Mouse (Mus musculus): ENCODE results near the gene Vars.

The Vars gene

GRCm38 (mm10) chr17:35012430-35012829 is 11.6 kb downstream of the Vars start:
- no peak for TF ChIP-seq NANOG (IDR thresholded peaks at IDR 0.05; ENCODE audit: borderline replicate concordance, low read length)
- no peak for TF ChIP-seq CTCF (conservative IDR thresholded peaks at IDR 0.05; ENCODE audit: low read length)
- no peak for TF ChIP-seq POU5F1 (IDR thresholded peaks at IDR 0.05; ENCODE audit: borderline replicate concordance, low read length)
- Histone ChIP-seq H3K27me3 (ENCODE audit: insufficient read depth, low read length) (no peaks in the 10 kb centered on the region), H3K9me3 (ENCODE audit: low read length) (no peaks in the 10 kb centered on the region), H3K4me1 (replicated peaks; ENCODE audit: low read depth, low read length) (peaks cover 82% of the 10 kb centered on the region), H3K4me3 (replicated peaks; ENCODE audit: low read length) (no peak overlapping the region), H3K36me3 (ENCODE audit: insufficient read depth, low read length) (peaks cover 100% of the 10 kb centered on the region)

- H3K9me3 ChIP-seq (ENCODE audit: low read length), result no peaks in the 10 kb centered on the region
- peaks cover 97% of the 10 kb centered on the region for H3K36me3 ChIP-seq (ENCODE audit: insufficient read depth, low read length)
- peaks cover 84% of the 10 kb centered on the region for H3K4me1 ChIP-seq (replicated peaks; ENCODE audit: low read depth, low read length)
- TF ChIP-seq CTCF (conservative IDR thresholded peaks at IDR 0.05; ENCODE audit: low read length) (no peak), POU5F1 (IDR thresholded peaks at IDR 0.05; ENCODE audit: borderline replicate concordance, low read length) (no peak), NANOG (IDR thresholded peaks at IDR 0.05; ENCODE audit: borderline replicate concordance, low read length) (no peak)
- no peak overlapping the region for H3K4me3 ChIP-seq (replicated peaks; ENCODE audit: low read length)
- no peaks in the 10 kb centered on the region for H3K27me3 ChIP-seq (ENCODE audit: insufficient read depth, low read length)
Observed at GRCm38 (mm10) chr17:35013221-35013620, 12.4 kb downstream of the Vars start.

GRCm38 (mm10) chr17:35015296-35015695 is 14.5 kb downstream of the Vars start:
- peak overlapping the region; percentile 61 for H3K4me3 ChIP-seq (replicated peaks; ENCODE audit: low read length)
- H3K36me3 ChIP-seq (ENCODE audit: insufficient read depth, low read length), result peaks cover 76% of the 10 kb centered on the region
- H3K4me1 ChIP-seq (replicated peaks; ENCODE audit: low read depth, low read length), result peaks cover 94% of the 10 kb centered on the region
- TF ChIP-seq NANOG (IDR thresholded peaks at IDR 0.05; ENCODE audit: borderline replicate concordance, low read length) (no peak), CTCF (conservative IDR thresholded peaks at IDR 0.05; ENCODE audit: low read length) (no peak), POU5F1 (IDR thresholded peaks at IDR 0.05; ENCODE audit: borderline replicate concordance, low read length) (no peak)
- no peaks in the 10 kb centered on the region for H3K9me3 ChIP-seq (ENCODE audit: low read length)
- H3K27me3 ChIP-seq (ENCODE audit: insufficient read depth, low read length), result 0 out of 2 replicates have a peak, but pooled peaks cover 5% of the 10 kb centered on the region

GRCm38 (mm10) chr17:35016376-35016775 is 15.6 kb downstream of the Vars start, which contains the start of gene Vwa7:
Gene Vwa7, plus strand, starts transcription at chr17:35016579.
- peaks cover 65% of the 10 kb centered on the region for H3K36me3 ChIP-seq (ENCODE audit: insufficient read depth, low read length)

GRCm38 (mm10) chr17:35016791-35017705 is 16.3 kb downstream of the Vars start:
- Histone ChIP-seq H3K4me3 (replicated peaks; ENCODE audit: low read length) (peak overlapping the region; percentile 23; the same call in 1 of the 2 replicates), H3K4me1 (replicated peaks; ENCODE audit: low read depth, low read length) (peaks cover 94% of the 10 kb centered on the region), H3K36me3 (ENCODE audit: insufficient read depth, low read length) (peaks cover 59% of the 10 kb centered on the region), H3K9me3 (ENCODE audit: low read length) (no peaks in the 10 kb centered on the region), H3K27me3 (ENCODE audit: insufficient read depth, low read length) (0 out of 2 replicates have a peak, but pooled peaks cover 5% of the 10 kb centered on the region)
- TF ChIP-seq NANOG (IDR thresholded peaks at IDR 0.05; ENCODE audit: borderline replicate concordance, low read length) (no peak), POU5F1 (IDR thresholded peaks at IDR 0.05; ENCODE audit: borderline replicate concordance, low read length) (no peak), CTCF (conservative IDR thresholded peaks at IDR 0.05; ENCODE audit: low read length) (no peak)

More at GRCm38 (mm10) chr17:35016376-35016775, 15.6 kb downstream of the Vars start, which contains the start of gene Vwa7:
- Histone ChIP-seq H3K4me1 (replicated peaks; ENCODE audit: low read depth, low read length) (peaks cover 94% of the 10 kb centered on the region), H3K4me3 (replicated peaks; ENCODE audit: low read length) (peak within 1 kb of the TSS; percentile 61), H3K27me3 (ENCODE audit: insufficient read depth, low read length) (0 out of 2 replicates have a peak, but pooled peaks cover 5% of the 10 kb centered on the region), H3K9me3 (ENCODE audit: low read length) (no peaks in the 10 kb centered on the region)
- TF ChIP-seq POU5F1 (IDR thresholded peaks at IDR 0.05; ENCODE audit: borderline replicate concordance, low read length), result no peak
- TF ChIP-seq CTCF (conservative IDR thresholded peaks at IDR 0.05; ENCODE audit: low read length), result no peak
- TF ChIP-seq NANOG (IDR thresholded peaks at IDR 0.05; ENCODE audit: borderline replicate concordance, low read length), result no peak

GRCm38 (mm10) chr17:35017706-35018030 is 16.9 kb downstream of the Vars start:
- H3K27me3 ChIP-seq (ENCODE audit: insufficient read depth, low read length), result 0 out of 2 replicates have a peak, but pooled peaks cover 5% of the 10 kb centered on the region
- no peaks in the 10 kb centered on the region for H3K9me3 ChIP-seq (ENCODE audit: low read length)
- no peak overlapping the region for H3K4me3 ChIP-seq (replicated peaks; ENCODE audit: low read length)
- no peak for TF ChIP-seq CTCF (conservative IDR thresholded peaks at IDR 0.05; ENCODE audit: low read length)
- no peak for TF ChIP-seq NANOG (IDR thresholded peaks at IDR 0.05; ENCODE audit: borderline replicate concordance, low read length)
- peaks cover 94% of the 10 kb centered on the region for H3K4me1 ChIP-seq (replicated peaks; ENCODE audit: low read depth, low read length)
- H3K36me3 ChIP-seq (ENCODE audit: insufficient read depth, low read length), result peaks cover 52% of the 10 kb centered on the region

GRCm38 (mm10) chr17:35018171-35018570 is 17.4 kb downstream of the Vars start:
- Histone ChIP-seq H3K36me3 (ENCODE audit: insufficient read depth, low read length) (peaks cover 47% of the 10 kb centered on the region), H3K9me3 (ENCODE audit: low read length) (no peaks in the 10 kb centered on the region), H3K27me3 (ENCODE audit: insufficient read depth, low read length) (0 out of 2 replicates have a peak, but pooled peaks cover 6% of the 10 kb centered on the region), H3K4me3 (replicated peaks; ENCODE audit: low read length) (no peak overlapping the region), H3K4me1 (replicated peaks; ENCODE audit: low read depth, low read length) (peaks cover 91% of the 10 kb centered on the region)
- TF ChIP-seq NANOG (IDR thresholded peaks at IDR 0.05; ENCODE audit: borderline replicate concordance, low read length) (no peak), CTCF (conservative IDR thresholded peaks at IDR 0.05; ENCODE audit: low read length) (no peak), POU5F1 (IDR thresholded peaks at IDR 0.05; ENCODE audit: borderline replicate concordance, low read length) (no peak)

GRCm38 (mm10) chr17:35019894-35020293 is 19.1 kb downstream of the Vars start:
- TF ChIP-seq POU5F1 (IDR thresholded peaks at IDR 0.05; ENCODE audit: borderline replicate concordance, low read length), result no peak
- TF ChIP-seq NANOG (IDR thresholded peaks at IDR 0.05; ENCODE audit: borderline replicate concordance, low read length), result no peak
- no peak for TF ChIP-seq CTCF (conservative IDR thresholded peaks at IDR 0.05; ENCODE audit: low read length)
- Histone ChIP-seq H3K36me3 (ENCODE audit: insufficient read depth, low read length) (peaks cover 30% of the 10 kb centered on the region), H3K9me3 (ENCODE audit: low read length) (no peaks in the 10 kb centered on the region), H3K4me1 (replicated peaks; ENCODE audit: low read depth, low read length) (peaks cover 80% of the 10 kb centered on the region), H3K4me3 (replicated peaks; ENCODE audit: low read length) (peak overlapping the region; percentile 13; the same call in 1 of the 2 replicates), H3K27me3 (ENCODE audit: insufficient read depth, low read length) (peaks cover 19% of the 10 kb centered on the region)
